Mouse (Mus musculus): ENCODE data around the gene Cnnm1.

The Cnnm1 gene

GRCm38 (mm10) chr19:43511621-43512620 is 71.7 kb downstream of the Cnnm1 start:
- peak; percentile 49 for DNase-seq

- DNase-seq, result no peak
These were observed 73.6 kb downstream of the Cnnm1 start for GRCm38 (mm10) chr19:43513874-43514273.

- no peak for DNase-seq
These were observed 75.6 kb downstream of the Cnnm1 start for GRCm38 (mm10) chr19:43515668-43516396.

- DNase-seq, result no peak
These were observed 76.3 kb downstream of the Cnnm1 start for GRCm38 (mm10) chr19:43516397-43517035.

- no peak for DNase-seq
These were observed 77.1 kb downstream of the Cnnm1 start for GRCm38 (mm10) chr19:43517320-43517719.

GRCm38 (mm10) chr19:43517808-43518207 is 77.6 kb downstream of the Cnnm1 start:
- no peak for DNase-seq

GRCm38 (mm10) chr19:43518261-43518660 is 78.0 kb downstream of the Cnnm1 start:
- no peak for DNase-seq

- DNase-seq, result no peak
These were observed 79.0 kb downstream of the Cnnm1 start for GRCm38 (mm10) chr19:43519226-43519625.

- no peak for DNase-seq
These were observed 80.2 kb downstream of the Cnnm1 start for GRCm38 (mm10) chr19:43520402-43520801.

- no peak for DNase-seq
These were observed 81.1 kb downstream of the Cnnm1 start for GRCm38 (mm10) chr19:43521362-43521761.

GRCm38 (mm10) chr19:43521996-43522395 is 81.8 kb downstream of the Cnnm1 start:
- DNase-seq, result no peak

- DNase-seq, result peak; percentile 63
These were observed 83.3 kb downstream of the Cnnm1 start for GRCm38 (mm10) chr19:43523551-43523950.

GRCm38 (mm10) chr19:43524187-43525103 is 84.2 kb downstream of the Cnnm1 start, which contains the start of gene Got1:
TSS of gene Got1 (minus strand) at chr19:43524605.
- DNase-seq, result peak; percentile 98

GRCm38 (mm10) chr19:43525104-43525482 is 84.9 kb downstream of the Cnnm1 start:
- DNase-seq, result peak; percentile 67

GRCm38 (mm10) chr19:43525566-43525965 is 85.3 kb downstream of the Cnnm1 start:
- DNase-seq, result no peak

- DNase-seq, result no peak
These were observed 85.8 kb downstream of the Cnnm1 start for GRCm38 (mm10) chr19:43526025-43526424.

- DNase-seq, result no peak
These were observed 86.9 kb downstream of the Cnnm1 start for GRCm38 (mm10) chr19:43527131-43527530.

GRCm38 (mm10) chr19:43528056-43528587 is 87.9 kb downstream of the Cnnm1 start:
- no peak for DNase-seq

GRCm38 (mm10) chr19:43530197-43530770 is 90.0 kb downstream of the Cnnm1 start:
- peak; percentile 73 for DNase-seq

- no peak for DNase-seq
These were observed 90.7 kb downstream of the Cnnm1 start for GRCm38 (mm10) chr19:43530921-43531320.

- no peak for DNase-seq
These were observed 95.1 kb downstream of the Cnnm1 start for GRCm38 (mm10) chr19:43535372-43535771.
